Mouse (Mus musculus) lung, adult 2 months (tissue): ENCODE results near the gene Ssx2ip.

Experiments used
- CTCF ChIP-seq: fragments of 200-500 bp; IDR thresholded peaks from 2 replicates; pipeline ENCODE4 v1.5.1; 2011; ENCODE audit warnings: mild to moderate bottlenecking, low read length, control low read depth; ENCODE audit not compliant: insufficient read depth
- POLR2A ChIP-seq: fragments of 200-500 bp; IDR thresholded peaks from 2 replicates; pipeline ENCODE4 v1.6.1; 2011; ENCODE audit warnings: low read depth, mild to moderate bottlenecking, control low read depth, low read length, borderline replicate concordance; ENCODE audit errors: extremely low read depth

GRCm38 (mm10) chr3:146449745-146450250 lies 45.4 kb downstream of the Ssx2ip start, which contains the start of gene Ctbs:
- TF ChIP-seq CTCF = no peak
- no peak for TF ChIP-seq POLR2A
